In genomic region chr16:30022890-30023797, GRCm38 (mm10) we compare ENCODE assay signal across 9 mouse cellular contexts. TPM values are rescaled to one million over a fixed set of nuclear protein-coding genes. Genes with fewer than 3 reads are reported as not detected.
DNase-seq lines count a peak whose midpoint lies in the region; ATAC-seq and TF ChIP-seq lines count a peak whose summit lies in the region.
"Had no signal": no experiment of that assay in that cellular context is flagged by ENCODE, and none has a peak within 500 bp of the region (broad histone marks: within the 10 kb centered on the region; RNA-seq: fewer than 3 reads in every experiment).

No protein-coding gene starts in this region.

- intact Hi-C loops in left cerebral cortex, postnatal 4 days (cut with DNase I) = no loop called here
- intact Hi-C loops in left cerebral cortex, postnatal 10 days (cut with DNase I) = no loop called here

- H3K27ac ChIP-seq in forebrain, embryonic 14.5 days (ENCODE audit: low read depth, low read length) = peak overlapping the region; percentile 30; the same call in 1 of the 2 replicates
- peak overlapping the region; percentile 34; the same call in 1 of the 2 replicates for H3K27ac ChIP-seq in midbrain, embryonic 15.5 days

- TF ChIP-seq POLR2A in brain, embryonic 14.5 days (IDR thresholded peaks at IDR 0.05; ENCODE audit: borderline replicate concordance, extremely low read depth, insufficient read depth, insufficient read length, poor library complexity, severe bottlenecking) = no peak

- no peak for TF ChIP-seq CTCF in brain, embryonic 14.5 days (IDR thresholded peaks at IDR 0.05; ENCODE audit: borderline replicate concordance, extremely low read depth, insufficient read depth, insufficient read length)

- no peak overlapping the region for H3K4me3 ChIP-seq in forebrain, embryonic 14.5 days (ENCODE audit: low read depth, low read length)
- no peak overlapping the region for H3K4me3 ChIP-seq in midbrain, embryonic 15.5 days

- H3K4me2 ChIP-seq in forebrain, embryonic 14.5 days (ENCODE audit: low read length) = peak overlapping the region; percentile 17; the same call in 1 of the 2 replicates
- 0 out of 2 replicates have a peak overlapping the region, but pooled peaks have one; percentile 17 for H3K4me2 ChIP-seq in midbrain, embryonic 15.5 days

- peak; percentile 89 for ATAC-seq in forebrain, embryonic 14.5 days
- ATAC-seq in midbrain, embryonic 15.5 days (replicated peaks) = peak; percentile 75; the same call in 1 of the 2 replicates

- H3K4me1 ChIP-seq in forebrain, embryonic 14.5 days (ENCODE audit: control insufficient read depth, insufficient read depth, low read length) = peaks cover 21% of the 10 kb centered on the region
- H3K4me1 ChIP-seq in midbrain, embryonic 15.5 days = peaks cover 23% of the 10 kb centered on the region

- no peaks in the 10 kb centered on the region for H3K9me3 ChIP-seq in forebrain, embryonic 14.5 days (replicated peaks; ENCODE audit: control insufficient read depth, low read length)
- no peaks in the 10 kb centered on the region for H3K9me3 ChIP-seq in midbrain, embryonic 15.5 days

- peak; percentile 56 for DNase-seq in left cerebral cortex, postnatal 4 days
- no peak for DNase-seq in left cerebral cortex, postnatal 10 days (ENCODE audit: extremely low spot score in 1 of 2, low spot score in 2 of 2)
- DNase-seq in brain, embryonic 14.5 days (ENCODE audit: low read depth) = peak; percentile 97
- peak; percentile 94 for DNase-seq in forebrain, embryonic 14.5 days (ENCODE audit: low spot score)
- no peak for DNase-seq in embryo, embryonic 11 days
- no peak for DNase-seq in kidney, adult 9 months
- no peak for DNase-seq in adrenal gland, postnatal 4 days (ENCODE audit: low spot score in 2 of 2)
- DNase-seq: lung, postnatal 36 days had no signal

- H3K27me3 ChIP-seq in forebrain, embryonic 14.5 days (replicated peaks; ENCODE audit: control insufficient read depth, insufficient read depth, low read length) = peaks cover 10% of the 10 kb centered on the region
- H3K27me3 ChIP-seq in midbrain, embryonic 15.5 days (replicated peaks) = peaks cover 41% of the 10 kb centered on the region; the same call in 1 of the 2 replicates

- H3K9ac ChIP-seq in forebrain, embryonic 14.5 days (ENCODE audit: low read length) = no peak overlapping the region; the same call in 1 of the 2 replicates
- H3K9ac ChIP-seq in midbrain, embryonic 15.5 days = no peak overlapping the region

- 14% methylated on average over 16 of the region's 16 CpGs for WGBS in forebrain, embryonic 14.5 days
- WGBS in midbrain, embryonic 15.5 days = 34% methylated on average over 16 of the region's 16 CpGs

- H3K36me3 ChIP-seq in forebrain, embryonic 14.5 days (ENCODE audit: control insufficient read depth, insufficient read depth, low read length) = no peaks in the 10 kb centered on the region
- no peaks in the 10 kb centered on the region for H3K36me3 ChIP-seq in midbrain, embryonic 15.5 days (replicated peaks)

RNA-seq across cellular contexts. Expression of gene Hes1, which starts 41.0 kb away (rescaled TPM):
- total RNA-seq in left cerebral cortex, postnatal 4 days (2021) = 10 to 100 TPM; 15.9 to 19.1 TPM
- total RNA-seq in left cerebral cortex, postnatal 10 days (2021) = 10 to 100 TPM; 16.5 to 18.3 TPM
- polyA plus RNA-seq in brain, embryonic 14.5 days (2012; rRNA removed) = 44.6 and 58.9 TPM in 2 replicates
- 15.2 and 20.5 TPM in 2 replicates for polyA plus RNA-seq in forebrain, embryonic 14.5 days (2014; fragmentation: Nextera tagmentation; extraction: Ambion mirVana)
- 11.1 and 12.4 TPM in 2 replicates for polyA plus RNA-seq in midbrain, embryonic 15.5 days (2015; fragmentation: Nextera tagmentation; extraction: Ambion mirVana)
- total RNA-seq in adrenal gland, postnatal 4 days (2021) = 10 to 100 TPM; 31.4 to 39.1 TPM

Comparison
In these comparisons a context has a peak if more than half of its experiments do, and no peak if none do; other contexts are left out.
1. DNase-seq: peak in left cerebral cortex, postnatal 4 days (single experiment), brain, embryonic 14.5 days (single experiment) and forebrain, embryonic 14.5 days (single experiment); none in left cerebral cortex, postnatal 10 days (0 of 2), embryo, embryonic 11 days (single experiment), kidney, adult 9 months (single experiment) and adrenal gland, postnatal 4 days (0 of 2).